Mouse (Mus musculus): Measurements from ENCODE around the gene Nek1.

GRCm38 (mm10) chr8:61148728-61149127, 155.7 kb downstream of the Nek1 start:
- TF ChIP-seq GATA1 (IDR thresholded peaks at IDR 0.05; ENCODE audit: borderline replicate concordance, low read length) (no peak), FLI1 (IDR thresholded peaks at IDR 0.05; ENCODE audit: low read length) (no peak)

Measured in megakaryocyte, embryonic 14.5 days (primary cell).